In genomic region chr8:88282684-88283083, GRCm38 (mm10) we compare ENCODE assay signal across 7 mouse cellular contexts. TPM values are rescaled to one million over a fixed set of nuclear protein-coding genes. Genes with fewer than 3 reads are reported as not detected.
DNase-seq lines count a peak whose midpoint lies in the region; ATAC-seq and TF ChIP-seq lines count a peak whose summit lies in the region.

No protein-coding gene starts in this region.

- peak; percentile 23 for ATAC-seq in G1E (ENCODE audit: extremely low read depth, insufficient number of reproducible peaks, low FRiP score, poor library complexity, severe bottlenecking)
- ATAC-seq in granulocyte monocyte progenitor cell, adult 5-6 weeks (replicated peaks; ENCODE audit: poor library complexity, severe bottlenecking), result peak; percentile 85
- ATAC-seq in midbrain, embryonic 13.5 days, result no peak
- no peak for ATAC-seq in frontal cortex, adult (ENCODE audit: low TSS enrichment)

- peaks cover 87% of the 10 kb centered on the region for H3K4me1 ChIP-seq in G1E (ENCODE audit: insufficient read depth, low read depth, low read length)
- H3K4me1 ChIP-seq in midbrain, embryonic 13.5 days (replicated peaks), result no peaks in the 10 kb centered on the region

- no peak overlapping the region for H3K9ac ChIP-seq in midbrain, embryonic 13.5 days (replicated peaks)

- no peak for TF ChIP-seq CTCF in G1E (IDR thresholded peaks at IDR 0.05; ENCODE audit: low read depth, low read length)
- no peak for TF ChIP-seq CTCF in layer of hippocampus, adult 2 months (conservative IDR thresholded peaks at IDR 0.05)

- no peaks in the 10 kb centered on the region for H3K9me3 ChIP-seq in G1E (replicated peaks)
- no peaks in the 10 kb centered on the region; the same call in 1 of the 2 replicates for H3K9me3 ChIP-seq in midbrain, embryonic 13.5 days

- H3K27me3 ChIP-seq in G1E (ENCODE audit: insufficient read depth, low read length), result no peaks in the 10 kb centered on the region
- no peaks in the 10 kb centered on the region for H3K27me3 ChIP-seq in midbrain, embryonic 13.5 days

- no peak overlapping the region for H3K4me2 ChIP-seq in midbrain, embryonic 13.5 days (replicated peaks)

- DNase-seq in G1E (ENCODE audit: low spot score), result no peak
- peak; percentile 88 to 92 for DNase-seq in adrenal gland, postnatal 36 days
- peak; percentile 86 for DNase-seq in lung, postnatal 25 days (ENCODE audit: low spot score)
- no peak for DNase-seq in layer of hippocampus, adult 2 months (ENCODE audit: low spot score in 2 of 2)

- 63% methylated on average over 8 of the region's 8 CpGs for WGBS in midbrain, embryonic 13.5 days

- peaks cover 76% of the 10 kb centered on the region for H3K36me3 ChIP-seq in G1E (replicated peaks)
- no peaks in the 10 kb centered on the region for H3K36me3 ChIP-seq in midbrain, embryonic 13.5 days

- peak overlapping the region; percentile 45; the same call in 1 of the 2 replicates for H3K4me3 ChIP-seq in G1E (ENCODE audit: low read depth, low read length)
- no peak overlapping the region for H3K4me3 ChIP-seq in midbrain, embryonic 13.5 days (replicated peaks)
- H3K4me3 ChIP-seq in layer of hippocampus, adult 2 months, result no peak overlapping the region

- H3K27ac ChIP-seq in midbrain, embryonic 13.5 days, result no peak overlapping the region
- no peak overlapping the region for H3K27ac ChIP-seq in layer of hippocampus, adult 2 months

RNA-seq across cellular contexts. Expression of gene Adcy7, which starts 10.5 kb away (rescaled TPM):
- 95.9 and 117 TPM in 2 replicates for total RNA-seq in G1E (2014; fragmentation: Nextera tagmentation)
- total RNA-seq in G1E (2017), result 129 and 140 TPM in 2 replicates
- 69.8 and 70.0 TPM in 2 replicates for polyA plus RNA-seq in G1E (2012)
- total RNA-seq in adrenal gland, postnatal 36 days (2021), result 10 to 100 TPM in 1 of 2 experiments, 1 to 10 TPM in 1; 5.7 to 11.5 TPM
- 41.0 and 43.7 TPM in 2 replicates for total RNA-seq in granulocyte monocyte progenitor cell, adult 5-6 weeks (2014; fragmentation: Nextera tagmentation)
- 32.9 and 35.0 TPM in 2 replicates for total RNA-seq in granulocyte monocyte progenitor cell, adult 5-6 weeks (2017)
- 1.3 and 1.7 TPM in 2 replicates for polyA plus RNA-seq in midbrain, embryonic 13.5 days (2015; fragmentation: Nextera tagmentation; extraction: Ambion mirVana)
- total RNA-seq in layer of hippocampus, adult 2 months (2021), result 1 to 10 TPM; 2.1 to 2.6 TPM

Comparison
In these comparisons a context has a peak if more than half of its experiments do, and no peak if none do; other contexts are left out.
1. ATAC-seq: peak in G1E (single experiment) and granulocyte monocyte progenitor cell, adult 5-6 weeks (single experiment); none in midbrain, embryonic 13.5 days (single experiment) and frontal cortex, adult (single experiment).
2. DNase-seq: peak in adrenal gland, postnatal 36 days (2 of 2) and lung, postnatal 25 days (single experiment); none in G1E (single experiment) and layer of hippocampus, adult 2 months (0 of 2).